ENCODE assay signal across 14 mouse cellular contexts in the genomic region with DNA sequence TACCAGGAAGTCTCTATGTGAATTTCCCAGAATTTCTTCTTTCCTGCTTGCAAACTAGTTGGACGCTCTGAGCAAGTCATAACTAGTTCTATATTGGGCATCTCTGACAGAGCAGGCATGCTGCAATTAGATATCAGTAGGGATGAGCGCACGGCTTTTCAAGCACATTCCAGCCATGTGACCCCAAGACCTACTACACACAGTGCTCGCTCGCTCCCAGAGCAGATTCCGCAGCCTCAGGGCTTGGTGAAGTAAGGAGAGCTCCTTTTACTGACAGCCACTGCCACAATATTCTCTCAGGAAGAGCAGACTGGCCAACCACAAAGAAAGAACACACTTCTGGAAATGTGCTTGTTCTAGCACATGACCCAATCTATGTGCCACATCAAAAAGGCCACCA. TPM values are rescaled to one million over a fixed set of nuclear protein-coding genes. Genes with fewer than 3 reads are reported as not detected.
A peak's percentile ranks its signal among the peaks of the same experiment; 100 is the strongest.
DNase-seq lines count a peak whose midpoint lies in the region; ATAC-seq and TF ChIP-seq lines count a peak whose summit lies in the region.
"Had no signal": no experiment of that assay in that cellular context is flagged by ENCODE, and none has a peak within 500 bp of the region (broad histone marks: within the 10 kb centered on the region; RNA-seq: fewer than 3 reads in every experiment).

No protein-coding gene starts in this region.

- TF ChIP-seq POLR2A in limb, embryonic 14.5 days (IDR thresholded peaks at IDR 0.05; ENCODE audit: borderline replicate concordance, extremely low read depth, insufficient read depth, insufficient read length), result no peak

- WGBS in kidney, embryonic 15.5 days, result 48% methylated on average over 6 of the region's 6 CpGs
- WGBS in limb, embryonic 14.5 days, result 71% methylated on average over 6 of the region's 6 CpGs

- H3K9ac ChIP-seq in kidney, embryonic 15.5 days, result no peak overlapping the region
- no peak overlapping the region for H3K9ac ChIP-seq in limb, embryonic 14.5 days (ENCODE audit: low read depth, low read length, severe bottlenecking)
- H3K9ac ChIP-seq: forebrain, embryonic 12.5 days; neural tube, embryonic 15.5 days had no signal

- no peak overlapping the region for H3K4me2 ChIP-seq in kidney, embryonic 15.5 days
- no peak overlapping the region for H3K4me2 ChIP-seq in limb, embryonic 14.5 days (replicated peaks; ENCODE audit: low read depth, low read length, severe bottlenecking)
- H3K4me2 ChIP-seq: forebrain, embryonic 12.5 days; neural tube, embryonic 15.5 days had no signal

- H3K27me3 ChIP-seq in kidney, embryonic 15.5 days, result no peaks in the 10 kb centered on the region
- no peaks in the 10 kb centered on the region for H3K27me3 ChIP-seq in limb, embryonic 14.5 days (ENCODE audit: control insufficient read depth, insufficient read depth, low read length)
- H3K27me3 ChIP-seq: forebrain, embryonic 12.5 days; neural tube, embryonic 15.5 days had no signal

- H3K4me1 ChIP-seq in kidney, embryonic 15.5 days, result peaks cover 65% of the 10 kb centered on the region
- H3K4me1 ChIP-seq in limb, embryonic 14.5 days (ENCODE audit: control insufficient read depth, insufficient read depth, low read length), result peaks cover 14% of the 10 kb centered on the region
- H3K4me1 ChIP-seq: forebrain, embryonic 12.5 days; neural tube, embryonic 15.5 days had no signal

- no peak overlapping the region for H3K4me3 ChIP-seq in kidney, embryonic 15.5 days (replicated peaks)
- H3K4me3 ChIP-seq in limb, embryonic 14.5 days (replicated peaks; ENCODE audit: low read length), result no peak overlapping the region
- H3K4me3 ChIP-seq: forebrain, embryonic 12.5 days; neural tube, embryonic 15.5 days had no signal

- no peak overlapping the region for H3K27ac ChIP-seq in kidney, embryonic 15.5 days
- H3K27ac ChIP-seq in limb, embryonic 14.5 days (replicated peaks; ENCODE audit: low read depth, low read length), result no peak overlapping the region
- H3K27ac ChIP-seq: forebrain, embryonic 12.5 days; hindbrain, postnatal 0 days; neural tube, embryonic 15.5 days had no signal

- no peaks in the 10 kb centered on the region for H3K9me3 ChIP-seq in kidney, embryonic 15.5 days (replicated peaks)
- H3K9me3 ChIP-seq in limb, embryonic 14.5 days (ENCODE audit: control insufficient read depth, low read length), result no peaks in the 10 kb centered on the region
- H3K9me3 ChIP-seq: forebrain, embryonic 12.5 days; neural tube, embryonic 15.5 days had no signal

- H3K36me3 ChIP-seq in kidney, embryonic 15.5 days, result no peaks in the 10 kb centered on the region
- H3K36me3 ChIP-seq in limb, embryonic 14.5 days (ENCODE audit: control insufficient read depth, insufficient read depth, low read length), result no peaks in the 10 kb centered on the region
- H3K36me3 ChIP-seq: forebrain, embryonic 12.5 days; neural tube, embryonic 15.5 days had no signal

- ATAC-seq in kidney, embryonic 15.5 days (replicated peaks; ENCODE audit: low FRiP score), result 0 out of 2 replicates have a peak, but pooled peaks have one; percentile 20
- ATAC-seq in limb, embryonic 14.5 days (ENCODE audit: low FRiP score, low read depth), result peak; percentile 61; the same call in 1 of the 2 replicates
- ATAC-seq: hindbrain, postnatal 0 days had no signal

- no peak for DNase-seq in kidney, postnatal 25 days
- peak; percentile 70 for DNase-seq in embryo, embryonic 10.5 days (ENCODE audit: low spot score)
- DNase-seq in gastrocnemius, postnatal 25 days, result peak; percentile 76
- peak; percentile 38 for DNase-seq in limb, embryonic 14.5 days (ENCODE audit: low spot score)
- DNase-seq in adrenal gland, adult 18-20 months (ENCODE audit: low spot score in 2 of 2), result no peak
- no peak for DNase-seq in ovary, postnatal 14 days (ENCODE audit: low spot score)
- DNase-seq in urinary bladder, adult 2 months (ENCODE audit: low spot score), result no peak
- DNase-seq: adrenal gland, postnatal 25 days; cerebellum, adult 8-10 months; liver had no signal

RNA-seq across cellular contexts. Expression of a gene that starts 36.0 kb away (rescaled TPM):
- 31.1 and 34.1 TPM in 2 replicates for polyA plus RNA-seq in kidney, embryonic 15.5 days (2015; fragmentation: Nextera tagmentation; extraction: Ambion mirVana)
- total RNA-seq in gastrocnemius, postnatal 25 days (2021), result 10 to 100 TPM; 48.2 to 58.2 TPM
- 23.3 and 25.1 TPM in 2 replicates for polyA plus RNA-seq in limb, embryonic 14.5 days (2012; rRNA removed)
- polyA plus RNA-seq in limb, embryonic 14.5 days (2014; fragmentation: Nextera tagmentation; extraction: Ambion mirVana), result 28.2 and 29.3 TPM in 2 replicates
- 10 to 100 TPM; 12.3 to 26.2 TPM for total RNA-seq in adrenal gland, adult 18-20 months (2021)
- polyA plus RNA-seq in urinary bladder, adult 2 months (2012; rRNA removed), result 43.8 and 46.6 TPM in 2 replicates

Comparison
In these comparisons a context has a peak if more than half of its experiments do, and no peak if none do; other contexts are left out.
1. DNase-seq: peak in embryo, embryonic 10.5 days (single experiment), gastrocnemius, postnatal 25 days (single experiment) and limb, embryonic 14.5 days (single experiment); none in kidney, postnatal 25 days (0 of 2), adrenal gland, adult 18-20 months (0 of 2), ovary, postnatal 14 days (single experiment) and urinary bladder, adult 2 months (single experiment).